Mouse (Mus musculus): ENCODE data around the gene Gltp. TPM values are rescaled to one million over a fixed set of nuclear protein-coding genes. Genes with fewer than 3 reads are reported as not detected.

The Gltp gene
- 10 to 100 TPM; 23.6 to 27.3 TPM for total RNA-seq (2021)
- long read RNA-seq, experiment 1, transcript Gltp-201 (5 exons, 1,762 nt) = major isoform, 26 of 27 reads
- long read RNA-seq, experiment 1, partial matches to known transcripts = 0 of 27 reads
- long read RNA-seq, experiment 1, other reads (novel, unspliced or antisense) = 1 of 27 reads
- long read RNA-seq, experiment 2, transcript Gltp-201 (5 exons, 1,762 nt) = major isoform, 42 of 46 reads
- long read RNA-seq, experiment 2, partial matches to known transcripts = 3 of 46 reads
- long read RNA-seq, experiment 2, other reads (novel, unspliced or antisense) = 1 of 46 reads

DNA sequence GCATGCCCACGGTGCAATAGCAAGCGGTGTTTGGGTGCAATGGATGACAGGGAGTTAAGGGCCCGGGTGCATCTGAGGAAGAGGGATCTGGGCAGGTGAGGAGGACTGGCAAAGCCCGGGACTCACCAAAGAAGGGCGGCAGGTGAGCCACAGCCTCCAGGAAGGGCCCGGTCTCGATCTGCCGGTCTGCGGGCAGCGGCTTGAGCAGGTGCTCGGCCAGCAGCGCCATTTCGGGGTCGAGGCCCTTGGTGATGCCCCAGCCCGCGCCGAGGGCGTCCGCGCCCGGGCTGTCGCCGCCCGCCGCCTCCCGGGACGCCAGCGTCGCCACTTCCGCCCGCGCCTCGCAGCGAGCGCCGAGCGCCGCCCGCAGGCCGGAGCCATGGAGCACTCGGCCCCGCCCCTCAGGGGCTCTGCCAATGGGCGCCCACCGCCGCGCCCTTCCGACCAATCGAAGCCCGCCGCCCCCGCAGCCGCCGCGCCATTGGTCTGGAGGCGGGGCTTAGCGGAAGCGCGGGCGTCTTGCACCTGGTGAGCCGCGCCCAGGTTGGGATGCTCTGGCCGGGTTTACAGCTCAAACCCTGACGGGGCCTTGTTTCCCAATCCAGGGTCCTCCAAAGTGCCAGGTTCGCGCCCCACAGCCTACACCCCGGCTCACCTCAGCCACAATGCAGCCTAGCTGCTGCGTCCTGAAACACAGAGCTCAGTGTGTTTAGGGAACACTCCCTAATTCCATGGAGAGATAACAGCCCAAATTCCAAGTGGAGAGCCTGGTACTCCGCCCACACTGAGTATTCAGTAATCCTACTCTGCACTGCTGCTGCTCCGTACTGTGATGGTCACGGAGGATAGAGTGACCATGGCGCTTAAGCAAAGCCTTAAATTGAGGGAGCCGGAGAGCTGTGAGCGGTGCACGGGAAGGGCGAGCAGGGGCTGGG is at the start of gene Gltp:
TSS of gene Gltp (minus strand) at position 352 of the 935 bp plus-strand sequence.
- peak within 1 kb of the TSS; percentile 94 for H3K27ac ChIP-seq
- H3K4me3 ChIP-seq = peak within 1 kb of the TSS; percentile 85
- TF ChIP-seq CTCF (conservative IDR thresholded peaks at IDR 0.05) = peak; percentile 64
- DNase-seq (ENCODE audit: low spot score in 2 of 2) = peak; percentile 91 to 94

DNA sequence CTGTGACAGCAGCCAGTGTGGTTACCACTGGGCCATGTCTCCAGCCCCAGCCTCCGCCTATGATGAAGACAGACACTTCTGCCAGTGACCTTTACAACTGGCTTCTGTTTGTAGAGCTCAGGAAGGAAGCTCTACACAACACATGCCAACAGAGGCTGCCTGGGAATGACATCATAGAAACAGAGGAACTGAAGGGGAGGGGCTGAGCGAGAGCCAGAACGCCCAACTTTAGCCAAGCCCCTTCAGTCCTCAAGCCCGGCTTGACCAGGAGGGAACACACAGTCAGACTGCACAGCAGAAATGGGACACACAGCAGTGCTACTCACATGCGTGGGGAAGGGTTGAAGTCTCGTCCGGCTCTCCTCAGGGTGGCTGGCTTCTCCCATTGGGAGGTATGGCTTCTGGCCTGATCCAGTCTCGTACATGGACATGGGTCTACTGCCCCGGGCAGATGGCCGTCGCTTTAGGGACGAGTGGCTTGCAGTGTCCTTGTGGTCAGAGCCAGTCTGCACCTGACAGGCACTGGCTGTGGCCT is 48.0 kb upstream of the Gltp start:
- H3K27ac ChIP-seq = peak overlapping the region; percentile 61
- no peak overlapping the region for H3K4me3 ChIP-seq
- DNase-seq (ENCODE audit: low spot score in 2 of 2) = no peak
- no peak for TF ChIP-seq CTCF (conservative IDR thresholded peaks at IDR 0.05)

DNA sequence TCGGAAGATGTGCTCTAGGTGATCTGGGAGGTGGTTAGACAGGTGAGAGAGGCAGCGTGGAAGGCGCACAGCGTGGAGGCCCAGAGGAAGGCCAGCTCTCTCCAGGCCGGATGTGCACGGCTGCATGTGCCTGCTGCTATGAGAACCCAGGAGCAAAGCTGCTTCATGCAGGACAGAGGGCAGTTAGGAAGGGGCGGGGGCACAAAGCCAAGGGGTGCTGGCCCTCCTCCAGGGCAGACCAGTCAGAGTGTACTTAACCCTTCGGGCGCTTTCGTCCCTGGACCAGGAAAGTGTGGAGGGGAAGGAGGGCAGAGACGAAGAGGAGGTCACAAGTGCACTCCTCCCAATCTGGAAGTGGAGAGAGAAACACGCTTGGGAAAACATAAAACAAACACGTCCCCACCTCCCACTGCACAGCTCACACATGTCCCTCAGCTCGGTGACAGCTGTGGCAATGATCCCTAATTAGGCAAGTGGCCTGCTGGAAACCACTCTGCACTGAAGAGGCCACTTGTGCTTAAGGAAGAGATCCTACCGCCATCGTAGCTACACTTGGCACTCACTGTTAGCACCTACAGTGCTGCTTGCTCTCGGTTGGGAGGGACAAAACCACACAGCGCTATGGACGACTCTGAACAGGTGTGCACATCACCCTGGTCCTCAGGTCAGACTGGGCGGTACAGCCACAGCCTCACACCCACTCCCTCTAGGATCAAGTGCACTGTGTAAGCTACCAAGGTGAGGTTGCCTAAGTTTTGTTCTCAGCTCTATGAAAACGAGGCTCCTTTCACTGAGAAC is 46.5 kb upstream of the Gltp start:
- Histone ChIP-seq H3K27ac (no peak overlapping the region), H3K4me3 (no peak overlapping the region)
- TF ChIP-seq CTCF (conservative IDR thresholded peaks at IDR 0.05) = no peak
- DNase-seq (ENCODE audit: low spot score in 2 of 2) = no peak

DNA sequence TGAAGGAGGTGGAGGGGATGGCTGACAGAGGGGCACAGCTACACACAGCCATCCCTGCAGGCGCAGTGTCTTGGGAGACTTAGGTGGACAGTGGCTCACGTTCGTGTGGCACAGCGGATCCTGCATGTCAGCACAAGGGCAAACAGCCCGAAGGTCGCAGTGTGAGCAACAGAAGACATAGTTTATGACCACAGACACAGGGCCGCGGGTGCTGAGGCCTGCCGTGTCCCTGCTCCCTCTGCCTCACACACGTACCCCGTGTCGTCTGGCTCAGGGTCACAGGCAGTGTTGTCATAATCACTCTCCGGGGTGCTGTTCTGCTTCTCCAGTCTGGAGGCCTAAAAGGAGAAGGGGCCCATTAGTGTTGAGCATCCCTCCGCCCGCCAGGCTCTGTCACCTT is 42.8 kb upstream of the Gltp start:
- no peak for TF ChIP-seq CTCF (conservative IDR thresholded peaks at IDR 0.05)
- Histone ChIP-seq H3K27ac (no peak overlapping the region), H3K4me3 (no peak overlapping the region)
- DNase-seq (ENCODE audit: low spot score in 2 of 2) = no peak

DNA sequence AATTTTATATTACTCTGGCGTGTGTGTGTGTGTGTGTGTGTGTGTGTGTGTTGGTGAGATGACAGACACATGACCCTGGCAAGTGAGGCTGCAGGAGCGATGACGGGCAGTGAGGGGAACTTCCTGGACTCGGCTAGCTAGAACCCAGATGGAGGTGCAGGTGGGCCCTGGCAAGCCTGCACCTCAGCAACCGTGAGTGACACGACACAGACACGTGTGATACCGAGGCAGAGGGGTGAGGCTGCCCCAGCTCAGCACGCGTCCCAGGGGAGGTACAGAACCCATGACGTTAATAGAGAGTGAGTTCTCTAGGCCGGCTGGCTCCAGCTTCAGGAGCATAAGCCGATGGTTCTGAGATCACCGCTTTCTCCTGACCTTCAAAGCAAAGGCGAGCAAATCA is 41.2 kb upstream of the Gltp start:
- DNase-seq (ENCODE audit: low spot score in 2 of 2) = no peak
- H3K4me3 ChIP-seq = no peak overlapping the region
- H3K27ac ChIP-seq = no peak overlapping the region
- no peak for TF ChIP-seq CTCF (conservative IDR thresholded peaks at IDR 0.05)

DNA sequence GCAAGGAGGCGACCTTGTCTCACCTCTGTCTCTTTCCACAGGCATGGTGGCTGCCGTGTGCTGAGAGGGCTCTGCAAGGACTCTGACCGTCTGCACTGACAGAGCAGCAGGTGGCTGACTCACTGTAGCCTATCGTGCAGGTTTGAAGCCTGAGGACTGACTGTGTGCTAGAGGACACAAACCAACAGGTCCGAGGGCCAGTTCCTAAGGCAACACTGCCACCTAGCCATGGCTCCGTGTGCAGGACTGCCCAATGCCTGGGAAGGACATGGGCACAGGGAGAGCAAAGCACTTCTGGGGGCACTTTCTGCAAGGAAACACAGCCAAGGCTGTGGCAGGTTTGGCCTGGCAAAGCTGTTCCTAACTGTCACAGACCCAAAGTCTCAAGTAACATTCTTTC is 40.7 kb upstream of the Gltp start:
- no peak; the same call in 1 of the 2 replicates for TF ChIP-seq CTCF (conservative IDR thresholded peaks at IDR 0.05)
- Histone ChIP-seq H3K4me3 (no peak overlapping the region), H3K27ac (no peak overlapping the region)
- DNase-seq (ENCODE audit: low spot score in 2 of 2) = no peak

DNA sequence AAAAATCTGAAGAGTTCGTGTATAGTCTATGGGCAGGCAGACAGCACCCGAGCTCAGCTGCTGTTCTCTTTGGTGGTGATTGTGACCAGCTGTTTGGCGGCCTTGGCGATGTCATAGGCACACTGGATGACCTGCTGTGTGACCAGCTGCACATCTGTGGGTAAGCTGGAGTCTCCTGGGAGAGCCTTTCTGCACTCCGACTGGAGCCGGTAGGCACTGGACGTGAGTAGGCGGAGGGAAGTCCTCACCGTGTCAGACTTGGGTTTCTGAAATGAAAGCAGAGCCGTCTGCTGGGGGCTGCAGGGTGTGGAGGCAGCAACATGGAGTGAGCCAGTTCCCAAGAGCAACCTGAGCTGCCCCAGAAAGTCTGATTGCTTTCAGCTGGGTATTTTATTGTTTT is 39.3 kb upstream of the Gltp start:
- H3K27ac ChIP-seq = no peak overlapping the region
- H3K4me3 ChIP-seq = no peak overlapping the region
- no peak for TF ChIP-seq CTCF (conservative IDR thresholded peaks at IDR 0.05)

DNA sequence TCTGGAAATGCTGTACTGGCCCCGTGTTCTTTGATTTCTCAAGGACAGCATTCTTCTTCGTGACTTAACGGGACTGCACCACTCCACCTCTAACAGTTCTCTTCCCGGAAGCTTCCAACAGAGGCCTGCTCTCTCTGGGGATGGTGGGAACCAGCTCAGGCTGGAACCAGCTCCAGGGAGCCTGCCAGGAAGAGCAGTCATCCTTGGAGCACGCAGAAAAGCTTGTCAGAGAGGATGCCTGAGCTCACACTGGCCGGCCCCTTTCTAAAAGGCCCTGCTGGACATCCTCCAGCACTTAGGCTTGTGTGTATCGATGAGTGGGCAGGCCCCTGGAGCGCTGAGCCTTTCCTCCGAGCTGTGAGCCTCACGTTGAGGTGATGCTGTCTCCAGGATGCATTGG is 37.4 kb upstream of the Gltp start:
- no peak for TF ChIP-seq CTCF (conservative IDR thresholded peaks at IDR 0.05)
- no peak for DNase-seq (ENCODE audit: low spot score in 2 of 2)
- H3K4me3 ChIP-seq = no peak overlapping the region
- no peak overlapping the region for H3K27ac ChIP-seq

More for the DNA sequence above, 39.3 kb upstream of the Gltp start:
- no peak for DNase-seq (ENCODE audit: low spot score in 2 of 2)

DNA sequence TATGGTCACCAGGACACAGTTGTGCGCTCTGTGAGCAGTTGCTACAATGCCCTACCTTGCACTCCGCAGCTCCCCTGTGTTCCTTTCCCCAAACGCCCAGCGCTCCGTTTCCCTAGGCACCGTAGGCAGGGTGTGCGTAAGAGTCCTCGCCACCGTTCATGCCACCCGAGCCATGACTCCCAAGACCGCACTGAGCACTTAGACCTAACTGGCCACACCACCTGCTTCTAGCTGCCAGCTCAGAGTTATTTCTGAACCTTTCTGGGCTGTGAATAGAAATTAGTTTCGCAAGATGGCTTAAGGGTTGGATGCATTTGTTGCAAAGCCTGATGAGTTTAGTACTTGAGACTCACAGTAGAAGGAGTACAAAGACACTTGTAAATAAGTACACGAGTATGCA is 32.1 kb upstream of the Gltp start:
- no peak for DNase-seq (ENCODE audit: low spot score in 2 of 2)
- no peak overlapping the region for H3K27ac ChIP-seq
- no peak overlapping the region for H3K4me3 ChIP-seq
- no peak for TF ChIP-seq CTCF (conservative IDR thresholded peaks at IDR 0.05)

DNA sequence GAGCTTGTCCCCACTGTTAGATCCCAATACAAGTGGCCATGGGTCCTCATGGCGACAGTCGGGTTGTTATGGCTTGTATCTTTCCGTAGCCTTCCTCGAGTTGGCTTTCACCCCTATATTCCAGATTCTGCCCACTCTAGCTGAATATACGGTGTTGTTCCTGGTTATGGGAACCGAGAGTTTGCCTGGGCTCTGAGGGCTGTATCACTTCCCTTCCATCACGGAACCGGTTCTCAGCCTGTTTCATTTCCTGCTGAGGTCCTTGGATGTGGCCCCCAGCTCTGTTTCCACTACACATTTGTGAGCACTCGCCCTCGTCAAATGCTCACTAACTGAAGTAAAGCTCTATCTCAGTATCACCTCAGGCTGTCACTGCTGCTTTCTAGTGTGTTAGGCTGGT is 31.2 kb upstream of the Gltp start:
- no peak overlapping the region for H3K4me3 ChIP-seq
- no peak for DNase-seq (ENCODE audit: low spot score in 2 of 2)
- H3K27ac ChIP-seq = no peak overlapping the region
- TF ChIP-seq CTCF (conservative IDR thresholded peaks at IDR 0.05) = no peak

DNA sequence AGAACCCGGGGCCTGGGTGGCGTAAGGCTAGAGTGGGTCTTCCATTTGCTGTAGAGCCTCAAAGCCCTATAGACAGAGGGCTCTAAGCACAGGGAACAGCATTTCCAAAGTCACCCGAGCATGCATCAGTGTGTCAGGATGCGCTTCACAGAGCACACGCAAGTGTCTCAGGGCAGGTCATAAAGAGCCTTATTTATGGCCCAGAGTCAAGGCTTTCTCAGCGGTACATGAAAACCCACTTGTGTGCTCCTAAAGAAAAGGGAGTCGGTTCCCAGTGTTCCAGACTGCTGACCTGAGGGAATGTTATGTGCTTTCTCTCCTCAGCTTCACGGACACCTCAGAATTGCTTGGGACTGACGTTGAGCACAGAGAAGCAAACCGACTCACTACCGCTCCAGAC is 30.0 kb upstream of the Gltp start:
- Histone ChIP-seq H3K4me3 (no peak overlapping the region), H3K27ac (no peak overlapping the region)
- DNase-seq (ENCODE audit: low spot score in 2 of 2) = no peak
- TF ChIP-seq CTCF (conservative IDR thresholded peaks at IDR 0.05) = no peak

DNA sequence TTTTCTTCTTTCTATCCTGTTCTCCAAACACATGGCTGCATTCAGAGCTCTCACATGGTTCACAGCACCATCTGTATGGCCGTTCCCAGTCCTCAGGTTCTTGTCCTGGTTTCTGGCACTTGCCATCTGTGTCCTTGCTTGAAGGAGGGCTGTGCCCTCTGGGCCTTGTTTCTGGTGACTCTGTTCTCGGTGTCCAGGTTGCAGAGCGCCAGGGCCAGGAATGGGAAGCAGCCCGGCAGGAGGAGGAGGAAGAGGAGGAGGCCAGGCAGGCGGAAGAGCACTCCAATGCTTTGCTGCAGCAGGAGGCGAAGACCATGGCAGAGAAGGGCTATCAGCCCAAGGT is 29.1 kb upstream of the Gltp start:
- TF ChIP-seq CTCF (conservative IDR thresholded peaks at IDR 0.05) = no peak
- Histone ChIP-seq H3K4me3 (no peak overlapping the region), H3K27ac (no peak overlapping the region)
- DNase-seq (ENCODE audit: low spot score in 2 of 2) = no peak
